Mouse (Mus musculus): ENCODE results near the gene Hspa1b. TPM values are rescaled to one million over a fixed set of nuclear protein-coding genes. Genes with fewer than 3 reads are reported as not detected.
A peak's percentile ranks its signal among the peaks of the same experiment; 100 is the strongest.
"Not testable (repeated sequence)": the region's sequence is repeated elsewhere in the genome, so short reads cannot be mapped to it uniquely, and the experiment has no call there.

Hspa1b gene
- polyA plus RNA-seq, 1 experiment from 2014 or later, result 0.74 TPM

DNA sequence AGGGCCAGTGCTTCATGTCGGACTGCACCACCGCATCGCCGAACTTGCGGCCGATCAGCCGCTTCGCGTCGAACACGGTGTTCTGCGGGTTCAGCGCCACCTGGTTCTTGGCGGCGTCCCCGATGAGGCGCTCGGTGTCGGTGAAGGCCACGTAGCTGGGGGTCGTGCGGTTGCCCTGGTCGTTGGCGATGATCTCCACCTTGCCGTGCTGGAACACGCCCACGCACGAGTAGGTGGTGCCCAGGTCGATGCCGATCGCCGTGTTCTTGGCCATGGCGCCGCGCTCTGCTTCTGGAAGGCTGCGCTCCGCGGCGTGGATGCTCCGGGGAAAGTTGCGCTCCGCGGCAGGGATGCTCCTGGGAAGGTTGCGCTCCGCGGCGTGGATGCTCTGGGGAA is 306 bp downstream of the Hspa1b start:
- not testable (repeated sequence) for H3K36me3 ChIP-seq (ENCODE audit: control insufficient read depth, insufficient read depth, low read length); H3K9ac ChIP-seq (ENCODE audit: low read depth, low read length); H3K27me3 ChIP-seq (replicated peaks; ENCODE audit: control insufficient read depth, insufficient read depth, low read length); H3K9me3 ChIP-seq (ENCODE audit: control insufficient read depth, low read length); H3K27ac ChIP-seq (ENCODE audit: low read depth, low read length); H3K4me1 ChIP-seq (ENCODE audit: control insufficient read depth, insufficient read depth, low read depth, low read length)
- Histone ChIP-seq H3K4me2 (ENCODE audit: low read length) (peak overlapping the region; percentile 63), H3K4me3 (ENCODE audit: low read length) (peak overlapping the region; percentile 40)
- peak; percentile 65 for ATAC-seq
- WGBS, result under 1% methylated on average over 15 of the region's 47 CpGs

- not testable (repeated sequence) for H3K4me1 ChIP-seq (ENCODE audit: control insufficient read depth, insufficient read depth, low read depth, low read length); H3K36me3 ChIP-seq (ENCODE audit: control insufficient read depth, insufficient read depth, low read length); H3K9ac ChIP-seq (ENCODE audit: low read depth, low read length); H3K4me2 ChIP-seq (ENCODE audit: low read length); H3K9me3 ChIP-seq (ENCODE audit: control insufficient read depth, low read length); H3K27me3 ChIP-seq (replicated peaks; ENCODE audit: control insufficient read depth, insufficient read depth, low read length); H3K27ac ChIP-seq (ENCODE audit: low read depth, low read length); H3K4me3 ChIP-seq (ENCODE audit: low read length); ATAC-seq
- WGBS, result 21% methylated on average over 13 of the region's 40 CpGs
Observed at GRCm38 (mm10) chr17:34957966-34958365, 1.1 kb downstream of the Hspa1b start.

DNA sequence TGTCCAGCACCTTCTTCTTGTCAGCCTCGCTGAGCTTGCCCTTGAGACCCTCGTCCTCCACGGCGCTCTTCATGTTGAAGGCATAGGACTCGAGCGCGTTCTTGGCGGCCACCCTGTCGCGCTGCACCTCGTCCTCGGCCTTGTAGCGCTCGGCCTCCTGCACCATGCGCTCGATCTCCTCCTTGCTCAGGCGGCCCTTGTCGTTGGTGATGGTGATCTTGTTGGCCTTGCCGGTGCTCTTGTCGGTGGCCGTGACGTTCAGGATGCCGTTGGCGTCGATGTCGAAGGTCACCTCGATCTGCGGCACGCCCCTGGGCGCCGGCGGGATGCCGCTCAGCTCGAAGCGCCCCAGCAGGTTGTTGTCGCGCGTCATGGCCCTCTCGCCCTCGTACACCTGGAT is 1.7 kb downstream of the Hspa1b start:
- H3K27me3 ChIP-seq (replicated peaks; ENCODE audit: control insufficient read depth, insufficient read depth, low read length); H3K27ac ChIP-seq (ENCODE audit: low read depth, low read length); H3K4me2 ChIP-seq (ENCODE audit: low read length); H3K9ac ChIP-seq (ENCODE audit: low read depth, low read length); H3K9me3 ChIP-seq (ENCODE audit: control insufficient read depth, low read length); H3K4me3 ChIP-seq (ENCODE audit: low read length); ATAC-seq; H3K4me1 ChIP-seq (ENCODE audit: control insufficient read depth, insufficient read depth, low read depth, low read length); H3K36me3 ChIP-seq (ENCODE audit: control insufficient read depth, insufficient read depth, low read length): not testable (repeated sequence)
- WGBS, result 4% methylated on average over 11 of the region's 40 CpGs

DNA sequence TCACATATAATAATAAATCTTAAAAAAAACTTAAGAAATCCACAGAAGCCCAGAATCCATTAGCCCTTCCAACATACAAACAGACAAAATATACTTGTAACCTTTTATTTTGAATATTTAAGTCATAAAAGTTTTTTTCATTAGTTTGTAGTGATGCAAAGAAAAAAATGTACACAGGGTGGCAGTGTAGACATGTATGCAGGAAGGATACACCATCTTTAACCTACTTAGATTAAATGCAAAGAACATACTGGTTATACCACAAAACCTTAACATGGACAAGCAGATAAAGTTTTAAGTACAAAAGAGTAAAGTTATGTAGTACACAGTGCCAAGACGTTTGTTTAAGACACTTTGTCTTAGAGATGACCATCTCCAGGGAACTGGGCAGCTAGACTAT is 2.7 kb downstream of the Hspa1b start:
- WGBS, result 34% methylated on average over 1 of the region's 1 CpGs
- no peak for ATAC-seq

DNA sequence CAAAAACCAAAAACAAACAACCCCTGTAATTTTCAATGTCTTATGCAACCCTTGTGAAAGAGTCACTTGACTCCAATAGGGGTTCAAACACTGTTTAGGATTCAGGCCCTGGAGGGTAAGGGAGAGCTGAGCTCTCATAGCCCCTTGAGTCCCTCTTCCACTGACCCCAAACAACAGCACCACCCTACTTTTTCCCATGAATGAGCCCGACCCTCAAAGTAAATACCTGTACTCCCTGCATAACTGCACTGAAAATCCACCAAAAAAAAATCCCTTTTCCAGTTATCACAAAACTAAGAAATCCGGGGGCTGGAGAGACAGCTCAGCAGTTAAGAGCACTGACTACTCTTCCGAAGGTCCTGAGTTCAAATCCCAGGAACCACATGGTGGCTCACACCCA is 3.2 kb downstream of the Hspa1b start:
- no peaks in the 10 kb centered on the region for H3K9me3 ChIP-seq (ENCODE audit: control insufficient read depth, low read length)
- no peak overlapping the region for H3K4me3 ChIP-seq (ENCODE audit: low read length)
- H3K9ac ChIP-seq (ENCODE audit: low read depth, low read length), result no peak overlapping the region
- H3K4me1 ChIP-seq (ENCODE audit: control insufficient read depth, insufficient read depth, low read depth, low read length), result peaks cover 5% of the 10 kb centered on the region
- no peak overlapping the region for H3K4me2 ChIP-seq (ENCODE audit: low read length)
- H3K27me3 ChIP-seq (replicated peaks; ENCODE audit: control insufficient read depth, insufficient read depth, low read length), result no peaks in the 10 kb centered on the region
- no peak overlapping the region for H3K27ac ChIP-seq (ENCODE audit: low read depth, low read length)
- no peaks in the 10 kb centered on the region for H3K36me3 ChIP-seq (ENCODE audit: control insufficient read depth, insufficient read depth, low read length)
- 77% methylated on average over 3 of the region's 3 CpGs for WGBS
- ATAC-seq, result no peak

More for the DNA sequence above, 2.7 kb downstream of the Hspa1b start:
- Histone ChIP-seq H3K9me3 (ENCODE audit: control insufficient read depth, low read length) (no peaks in the 10 kb centered on the region), H3K27me3 (replicated peaks; ENCODE audit: control insufficient read depth, insufficient read depth, low read length) (no peaks in the 10 kb centered on the region), H3K36me3 (ENCODE audit: control insufficient read depth, insufficient read depth, low read length) (no peaks in the 10 kb centered on the region), H3K9ac (ENCODE audit: low read depth, low read length) (no peak overlapping the region), H3K27ac (ENCODE audit: low read depth, low read length) (no peak overlapping the region), H3K4me2 (ENCODE audit: low read length) (no peak overlapping the region), H3K4me1 (ENCODE audit: control insufficient read depth, insufficient read depth, low read depth, low read length) (peaks cover 2% of the 10 kb centered on the region; the same call in 1 of the 2 replicates), H3K4me3 (ENCODE audit: low read length) (no peak overlapping the region)

- Histone ChIP-seq H3K36me3 (ENCODE audit: control insufficient read depth, insufficient read depth, low read length) (peaks cover 2% of the 10 kb centered on the region), H3K4me2 (ENCODE audit: low read length) (no peak overlapping the region), H3K4me1 (ENCODE audit: control insufficient read depth, insufficient read depth, low read depth, low read length) (peaks cover 12% of the 10 kb centered on the region), H3K9me3 (ENCODE audit: control insufficient read depth, low read length) (no peaks in the 10 kb centered on the region), H3K27me3 (replicated peaks; ENCODE audit: control insufficient read depth, insufficient read depth, low read length) (no peaks in the 10 kb centered on the region), H3K27ac (ENCODE audit: low read depth, low read length) (no peak overlapping the region), H3K9ac (ENCODE audit: low read depth, low read length) (no peak overlapping the region), H3K4me3 (ENCODE audit: low read length) (no peak overlapping the region)
- no peak for ATAC-seq
- 86% methylated on average over 4 of the region's 4 CpGs for WGBS
Observed at GRCm38 (mm10) chr17:34954831-34955230, 4.2 kb downstream of the Hspa1b start.

- H3K27ac ChIP-seq (ENCODE audit: low read depth, low read length), result no peak overlapping the region
- 89% methylated on average over 4 of the region's 4 CpGs for WGBS
- no peak overlapping the region for H3K9ac ChIP-seq (ENCODE audit: low read depth, low read length)
- ATAC-seq, result no peak
- no peak overlapping the region for H3K4me3 ChIP-seq (ENCODE audit: low read length)
- H3K4me1 ChIP-seq (ENCODE audit: control insufficient read depth, insufficient read depth, low read depth, low read length), result peaks cover 11% of the 10 kb centered on the region
- H3K27me3 ChIP-seq (replicated peaks; ENCODE audit: control insufficient read depth, insufficient read depth, low read length), result no peaks in the 10 kb centered on the region
- H3K4me2 ChIP-seq (ENCODE audit: low read length), result no peak overlapping the region
- peaks cover 6% of the 10 kb centered on the region for H3K36me3 ChIP-seq (ENCODE audit: control insufficient read depth, insufficient read depth, low read length)
- H3K9me3 ChIP-seq (ENCODE audit: control insufficient read depth, low read length), result no peaks in the 10 kb centered on the region
Observed at GRCm38 (mm10) chr17:34953904-34954303, 5.1 kb downstream of the Hspa1b start.

- ATAC-seq, result no peak
- peaks cover 6% of the 10 kb centered on the region for H3K36me3 ChIP-seq (ENCODE audit: control insufficient read depth, insufficient read depth, low read length)
- peaks cover 11% of the 10 kb centered on the region for H3K4me1 ChIP-seq (ENCODE audit: control insufficient read depth, insufficient read depth, low read depth, low read length)
- no peak overlapping the region; the same call in 1 of the 2 replicates for H3K4me2 ChIP-seq (ENCODE audit: low read length)
- no peak overlapping the region for H3K27ac ChIP-seq (ENCODE audit: low read depth, low read length)
- H3K9ac ChIP-seq (ENCODE audit: low read depth, low read length), result no peak overlapping the region
- no peaks in the 10 kb centered on the region for H3K9me3 ChIP-seq (ENCODE audit: control insufficient read depth, low read length)
- no peak overlapping the region for H3K4me3 ChIP-seq (ENCODE audit: low read length)
- no peaks in the 10 kb centered on the region for H3K27me3 ChIP-seq (replicated peaks; ENCODE audit: control insufficient read depth, insufficient read depth, low read length)
- WGBS, result 91% methylated on average over 3 of the region's 3 CpGs
Observed at GRCm38 (mm10) chr17:34953258-34953657, 5.8 kb downstream of the Hspa1b start.

DNA sequence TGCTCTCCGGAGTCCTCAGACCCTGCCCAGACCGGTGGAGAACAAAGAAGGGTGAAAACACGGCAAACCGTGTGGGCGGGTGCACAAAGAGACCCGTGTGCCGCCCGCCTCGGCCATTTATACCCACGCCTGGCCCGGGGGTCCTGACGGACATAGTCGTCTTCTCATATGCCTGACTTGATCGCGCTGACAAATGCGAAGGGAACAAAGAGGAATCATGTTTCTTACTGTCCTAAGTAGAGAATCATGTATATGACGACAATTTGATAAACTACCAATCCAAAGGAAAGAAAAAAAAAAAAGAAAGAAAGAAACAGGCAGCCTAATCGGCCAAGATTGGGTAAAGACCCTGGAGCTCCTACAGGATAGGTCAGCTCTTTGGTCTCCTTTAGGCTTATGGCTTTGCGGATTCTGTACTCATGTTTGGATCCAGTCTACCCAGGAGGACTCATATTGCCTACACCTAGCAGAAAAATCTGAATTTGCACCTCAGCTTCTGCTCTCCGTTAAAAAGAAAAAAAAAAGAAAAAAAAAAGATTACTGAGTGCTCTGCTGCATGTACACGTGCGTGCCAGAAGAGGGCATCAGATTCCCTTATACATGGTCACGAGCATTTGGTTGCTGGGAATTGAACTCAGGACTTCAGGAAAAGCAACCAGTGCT is 6.5 kb downstream of the Hspa1b start:
- ATAC-seq, result peak; percentile 88
- Histone ChIP-seq H3K4me3 (ENCODE audit: low read length) (peak overlapping the region; percentile 78), H3K36me3 (ENCODE audit: control insufficient read depth, insufficient read depth, low read length) (peaks cover 6% of the 10 kb centered on the region), H3K4me2 (ENCODE audit: low read length) (peak overlapping the region; percentile 50), H3K4me1 (ENCODE audit: control insufficient read depth, insufficient read depth, low read depth, low read length) (peaks cover 11% of the 10 kb centered on the region), H3K9me3 (ENCODE audit: control insufficient read depth, low read length) (no peaks in the 10 kb centered on the region), H3K27me3 (replicated peaks; ENCODE audit: control insufficient read depth, insufficient read depth, low read length) (no peaks in the 10 kb centered on the region), H3K9ac (ENCODE audit: low read depth, low read length) (peak overlapping the region; percentile 93), H3K27ac (ENCODE audit: low read depth, low read length) (peak overlapping the region; percentile 84)
- WGBS, result 0% methylated on average over 23 of the region's 23 CpGs
